Mouse (Mus musculus): Measurements from ENCODE around the gene Cend1.

Gene Cend1

DNA sequence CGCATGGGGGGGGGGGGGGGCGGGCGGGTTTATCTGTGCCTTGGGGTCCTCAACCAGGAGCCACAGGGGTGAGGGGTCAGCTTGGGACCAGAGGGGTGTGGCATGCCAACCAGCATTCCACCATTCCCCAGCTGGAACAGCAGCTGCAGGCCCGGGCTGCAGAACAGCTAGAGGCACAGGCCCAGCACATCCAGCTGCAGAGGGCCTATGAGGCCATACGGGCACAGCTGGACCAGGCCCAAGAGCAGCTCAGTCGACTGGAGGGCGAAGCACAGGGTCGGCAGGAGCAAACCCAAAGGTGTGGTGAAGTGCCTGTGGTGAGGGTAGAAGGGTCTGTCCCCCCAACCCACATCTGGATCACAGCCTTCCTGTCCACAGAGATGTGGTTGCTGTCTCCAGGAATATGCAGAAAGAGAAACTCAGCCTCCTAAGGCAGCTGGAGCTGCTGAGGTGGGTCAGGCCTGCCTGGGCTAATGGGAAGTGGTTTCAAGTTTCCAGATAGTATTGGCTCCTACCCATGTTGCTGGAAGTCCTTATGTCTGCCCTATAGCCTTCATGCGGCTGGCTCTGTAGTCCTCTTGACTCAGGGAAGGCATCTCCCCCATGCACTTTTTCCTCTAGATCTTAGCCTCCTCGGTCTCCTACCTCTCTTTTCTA is 36.2 kb upstream of the Cend1 start:
- CTCF ChIA-PET: interaction anchor here (0.6 kb wide), 1 partner anchor 8 kb away, joined by 3 read pairs; no protein-coding TSS in a partner anchor

DNA sequence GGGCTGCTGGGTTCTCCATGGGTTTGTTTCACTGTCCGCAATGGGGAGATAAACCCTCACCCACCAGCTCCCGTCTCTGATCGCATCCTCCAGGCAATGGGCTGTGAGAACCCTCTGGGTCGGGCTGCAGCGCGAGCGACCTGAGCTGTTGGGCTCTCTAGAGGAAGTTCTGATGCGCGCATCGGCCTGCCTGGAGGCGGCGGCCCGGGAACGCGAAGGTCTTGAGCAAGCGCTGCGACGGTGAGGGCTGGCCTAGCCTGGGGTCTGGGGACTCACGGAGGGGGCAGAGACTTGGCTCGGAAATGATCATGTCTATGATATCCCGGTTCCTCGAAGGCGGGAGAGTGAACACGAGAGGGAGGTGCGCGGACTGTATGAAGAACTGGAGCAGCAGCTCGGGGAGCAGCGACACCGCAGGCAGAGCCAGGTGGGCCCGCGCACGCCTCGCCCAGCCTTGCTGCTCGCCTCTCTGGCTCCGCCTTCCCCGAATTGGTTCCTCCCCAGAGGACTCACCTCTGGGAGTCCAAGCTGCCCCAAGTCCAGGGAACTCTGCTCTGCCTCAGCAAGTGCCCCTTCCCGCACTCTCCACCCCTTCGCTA is 35.4 kb upstream of the Cend1 start:
- CTCF ChIA-PET: no interaction called here

DNA sequence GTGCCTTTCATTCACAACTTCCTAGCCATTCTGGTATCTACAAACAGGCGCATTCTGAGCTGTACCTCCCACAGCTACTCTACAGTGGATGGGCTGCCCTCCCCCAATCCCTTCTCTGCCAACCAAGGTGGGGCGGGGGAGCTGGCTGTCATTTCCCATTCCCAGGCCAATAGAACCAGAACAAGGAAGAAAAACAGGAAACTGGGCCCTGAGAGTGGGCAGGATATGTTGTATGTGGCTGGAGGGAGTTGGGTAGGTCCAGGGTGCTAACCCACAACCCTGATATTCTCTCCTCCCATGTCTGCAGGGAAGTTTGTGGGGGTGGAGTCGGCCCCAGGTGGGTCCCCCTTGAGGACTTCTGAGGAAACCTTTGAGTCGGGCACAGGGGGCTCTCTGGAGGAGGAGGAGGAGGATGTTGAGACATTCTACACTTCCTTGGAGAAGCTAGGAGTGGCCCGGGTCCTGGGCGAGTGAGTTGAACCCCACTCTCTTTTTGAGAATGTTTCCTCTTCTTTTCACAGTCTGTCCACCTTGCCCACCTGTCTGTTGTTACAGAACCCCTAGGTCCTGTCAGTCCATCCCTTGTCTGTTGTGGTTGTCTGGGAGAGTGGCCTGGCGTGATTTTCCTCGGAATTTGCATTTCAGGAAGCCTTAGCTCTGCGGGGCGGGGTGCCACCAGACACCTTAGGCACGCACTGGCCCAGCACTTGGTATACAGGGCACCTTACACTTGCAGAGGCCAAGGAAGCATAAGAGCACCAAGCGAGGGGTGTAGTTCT is 34.7 kb upstream of the Cend1 start:
- CTCF ChIA-PET: no interaction called here

DNA sequence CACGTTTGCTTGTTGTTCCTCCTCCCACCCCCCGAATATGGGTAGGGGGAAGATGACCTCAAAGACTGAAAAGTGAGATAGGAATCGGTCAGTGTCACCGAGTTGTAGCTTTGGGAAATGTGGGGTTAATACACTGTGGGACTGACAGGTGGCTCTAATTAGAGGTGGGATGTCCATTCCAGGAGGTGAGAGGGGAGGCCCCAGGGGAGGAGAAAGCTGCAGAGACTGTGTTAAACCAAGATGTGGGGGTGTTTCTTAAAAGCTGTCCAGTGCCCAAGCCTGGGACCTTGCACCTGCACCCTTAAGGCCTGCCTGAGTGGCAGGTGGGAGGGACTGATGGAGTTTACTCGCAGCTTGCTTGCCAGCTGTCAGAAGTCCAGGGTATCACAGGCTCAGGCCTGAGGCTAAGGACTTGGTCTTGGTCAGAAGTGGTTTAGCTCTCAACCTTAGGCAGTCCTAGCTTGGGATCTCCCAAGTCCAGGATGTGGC is 33.1 kb upstream of the Cend1 start:
- CTCF ChIA-PET: interaction anchor here (0.6 to 0.8 kb wide), 5 partner anchors 9 to 363 kb away, joined by 3 to 8 read pairs (median 3); no protein-coding TSS in a partner anchor

DNA sequence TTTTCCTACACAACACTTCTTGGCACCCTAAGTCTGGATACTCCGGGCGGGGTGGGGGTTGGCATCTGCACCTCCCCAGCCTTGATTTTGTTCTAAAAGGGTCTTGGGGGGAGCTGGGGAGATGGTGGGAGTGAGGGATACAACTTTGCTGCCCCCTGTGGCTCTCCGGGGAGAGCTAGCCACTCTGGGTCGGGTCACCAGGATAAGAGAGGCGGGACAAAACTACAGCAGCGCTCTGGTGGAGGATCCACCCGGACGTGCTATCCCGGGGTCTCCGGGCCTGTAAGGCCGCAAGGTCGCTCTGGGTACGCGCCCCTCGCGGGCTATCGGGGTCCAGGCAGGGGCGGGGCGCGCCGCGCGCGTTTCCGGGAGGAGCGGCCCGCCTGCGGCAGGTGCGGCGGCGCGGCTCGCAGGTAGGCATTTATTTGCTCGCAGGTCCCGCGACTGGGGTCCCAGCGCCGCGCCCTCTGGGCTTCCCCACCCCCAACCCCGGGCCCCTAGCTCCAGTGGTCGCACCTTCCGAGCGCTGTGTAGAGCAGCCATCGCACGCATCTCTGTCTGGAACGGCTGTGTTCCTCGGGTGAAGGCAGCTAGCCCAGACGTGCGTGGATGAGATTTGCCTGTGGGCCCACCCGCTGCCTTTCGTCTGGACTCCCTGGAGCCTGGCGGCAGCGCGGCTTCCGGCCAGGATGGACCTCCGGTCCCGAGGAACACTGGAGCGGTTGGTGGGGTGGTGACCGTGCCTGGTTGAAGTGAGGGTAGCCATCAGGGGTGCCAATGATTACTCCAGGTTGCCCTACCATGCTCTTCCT is 32.4 kb upstream of the Cend1 start:
- CTCF ChIA-PET: interaction anchor here (0.6 to 0.9 kb wide), 4 partner anchors 8 to 362 kb away, joined by 3 to 6 read pairs (median 4); no protein-coding TSS in a partner anchor

- CTCF ChIA-PET: interaction anchor here (0.6 kb wide), 1 partner anchor 276 kb away, joined by 3 read pairs; no protein-coding TSS in a partner anchor
These were observed 31.3 kb upstream of the Cend1 start, which contains the start of gene Cracr2b for GRCm38 (mm10) chr7:141460391-141461113. Gene Cracr2b, plus strand, starts transcription at chr7:141461094.

DNA sequence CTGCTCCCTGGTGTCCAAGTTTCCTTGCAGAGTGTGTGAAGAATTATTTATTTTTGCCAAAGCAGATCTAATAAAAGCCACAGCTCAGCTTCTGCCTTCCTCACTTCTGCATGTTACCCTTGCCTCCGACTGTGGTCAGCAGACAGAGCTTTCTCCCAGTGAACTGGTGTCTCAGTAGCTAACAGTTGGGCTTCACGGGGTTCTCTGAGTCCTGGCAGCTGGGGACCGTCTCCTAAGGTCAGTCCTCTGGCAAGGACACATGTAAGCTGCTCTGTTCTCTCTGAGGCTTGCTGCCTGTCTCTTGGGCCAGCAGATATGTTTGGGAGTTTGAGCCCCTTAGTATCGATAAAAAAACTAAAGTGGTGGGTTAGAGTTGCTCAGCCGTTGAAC is 30.7 kb upstream of the Cend1 start:
- CTCF ChIA-PET: interaction anchor here (0.6 to 1.2 kb wide), 2 partner anchors 8 to 275 kb away, joined by 3 read pairs; no protein-coding TSS in a partner anchor

GRCm38 (mm10) chr7:141459301-141459711 is 30.0 kb upstream of the Cend1 start:
- CTCF ChIA-PET: interaction anchor here (1.2 kb wide), 1 partner anchor 9 kb away, joined by 3 read pairs; no protein-coding TSS in a partner anchor

DNA sequence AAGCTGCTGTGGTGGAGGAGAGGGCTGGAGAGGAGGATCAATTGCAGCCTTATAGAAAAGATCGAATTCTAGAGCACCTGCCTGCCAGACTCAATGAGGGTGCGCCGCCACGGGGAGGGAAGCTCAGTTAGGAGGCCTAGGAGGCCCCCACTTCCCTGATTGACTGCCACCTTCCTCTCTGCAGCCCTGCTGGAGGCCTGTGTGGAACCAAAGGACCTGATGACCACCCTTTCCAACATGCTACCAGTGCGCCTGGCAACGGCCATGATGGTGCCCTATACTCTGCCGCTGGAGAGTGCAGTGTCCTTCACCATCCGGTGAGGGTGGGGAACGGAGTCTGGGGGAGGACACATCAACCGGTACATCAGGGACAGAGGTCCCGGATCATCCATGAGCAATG is 29.4 kb upstream of the Cend1 start:
- CTCF ChIA-PET: interaction anchor here (0.7 to 1.2 kb wide), 4 partner anchors 10 to 64 kb away, joined by 3 to 6 read pairs (median 5); no protein-coding TSS in a partner anchor

DNA sequence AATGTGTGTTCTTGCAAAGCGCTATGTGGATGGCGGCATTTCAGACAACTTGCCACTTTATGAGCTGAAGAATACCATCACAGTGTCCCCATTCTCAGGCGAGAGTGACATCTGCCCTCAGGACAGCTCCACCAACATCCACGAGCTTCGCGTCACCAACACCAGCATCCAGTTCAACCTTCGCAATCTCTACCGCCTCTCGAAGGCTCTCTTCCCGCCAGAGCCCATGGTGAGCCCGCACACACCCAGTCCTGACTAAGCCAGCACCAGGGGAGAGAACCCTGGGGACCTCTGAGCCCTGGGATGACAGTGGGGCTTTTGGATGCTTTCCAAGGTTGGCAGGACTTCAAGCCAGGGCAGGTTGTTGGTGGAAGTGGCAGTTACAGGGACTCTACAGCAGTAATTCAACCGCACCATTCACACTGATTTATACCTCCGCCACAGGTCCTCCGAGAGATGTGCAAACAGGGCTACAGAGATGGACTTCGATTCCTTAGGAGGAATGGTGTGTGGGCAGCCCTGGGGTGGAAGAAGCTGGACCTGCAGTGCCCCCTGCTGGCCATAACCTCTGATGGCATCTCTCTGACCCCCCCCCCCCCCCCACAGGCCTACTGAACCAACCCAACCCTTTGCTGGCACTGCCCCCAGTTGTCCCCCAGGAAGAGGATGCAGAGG is 28.8 kb upstream of the Cend1 start:
- CTCF ChIA-PET: interaction anchor here (0.7 to 1.0 kb wide), 4 partner anchors 8 to 64 kb away, joined by 3 to 6 read pairs (median 5); no protein-coding TSS in a partner anchor

- CTCF ChIA-PET: no interaction called here
These were observed 27.9 kb upstream of the Cend1 start for GRCm38 (mm10) chr7:141457236-141457635.

GRCm38 (mm10) chr7:141456739-141457138 is 27.4 kb upstream of the Cend1 start:
- CTCF ChIA-PET: no interaction called here

DNA sequence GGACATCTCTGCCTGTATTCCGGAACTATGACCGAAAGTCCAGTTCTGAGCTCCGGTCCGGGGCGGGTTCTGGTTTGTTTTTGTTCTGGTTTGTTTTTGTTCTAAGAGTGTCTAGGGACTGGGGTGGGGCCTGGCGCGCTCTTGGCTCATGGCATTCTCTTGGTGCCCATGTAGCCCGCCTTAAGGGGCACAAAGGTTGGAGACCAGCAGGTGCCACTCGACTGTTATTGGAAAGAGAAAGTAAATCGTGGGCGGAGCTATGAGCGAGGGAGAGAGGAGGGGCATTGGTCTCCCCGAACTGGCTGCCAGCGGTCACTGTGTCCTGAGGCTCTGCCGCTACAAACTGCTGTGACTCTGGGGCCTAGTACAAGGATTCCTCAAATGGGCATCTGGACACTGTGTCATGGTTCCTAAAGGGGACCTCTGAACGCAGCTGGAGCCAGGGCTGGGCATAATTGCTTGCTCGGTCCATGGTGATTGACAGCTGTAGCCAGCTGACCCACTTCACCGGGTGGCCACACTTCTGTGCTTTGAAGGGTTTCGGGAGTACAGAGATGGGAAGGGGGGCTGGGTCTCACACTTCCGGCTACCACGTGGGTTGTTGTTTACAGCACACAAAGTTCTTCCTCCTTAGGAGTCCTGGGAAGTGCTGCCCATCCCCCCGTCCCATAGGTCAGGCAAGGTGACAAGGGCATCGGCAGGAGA is 26.5 kb upstream of the Cend1 start:
- CTCF ChIA-PET: interaction anchor here (0.8 to 1.2 kb wide), 2 partner anchors 13 to 70 kb away, joined by 3 to 4 read pairs; no protein-coding TSS in a partner anchor

GRCm38 (mm10) chr7:141454967-141455551 is 25.8 kb upstream of the Cend1 start, which contains the start of gene Pnpla2:
Gene Pnpla2, plus strand, starts transcription at chr7:141455198.
- CTCF ChIA-PET: interaction anchor here (0.6 to 1.2 kb wide), 2 partner anchors 12 to 498 kb away, joined by 4 read pairs; no protein-coding TSS in a partner anchor

DNA sequence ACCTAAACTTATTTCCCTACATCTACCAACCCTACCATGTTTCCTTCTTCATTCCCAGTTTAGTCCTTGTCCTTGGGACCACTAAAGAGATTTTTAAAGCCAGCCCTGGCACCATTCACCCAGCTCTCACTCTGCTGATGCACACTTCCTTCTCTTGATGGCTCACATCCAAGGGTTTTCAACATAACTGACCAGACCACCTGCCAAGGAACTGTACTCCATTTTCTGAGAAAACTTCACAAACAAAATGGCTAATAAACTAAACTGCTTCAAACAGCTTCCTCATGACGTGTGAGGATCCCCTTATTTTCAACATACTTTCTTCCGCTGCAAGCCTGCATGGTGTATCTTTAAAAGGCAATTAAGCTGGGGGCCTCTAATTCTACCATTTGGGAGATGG is 24.3 kb upstream of the Cend1 start:
- CTCF ChIA-PET: interaction anchor here (0.5 kb wide), 1 partner anchor 8 kb away, joined by 3 read pairs; no protein-coding TSS in a partner anchor

GRCm38 (mm10) chr7:141451928-141452327 is 22.6 kb upstream of the Cend1 start:
- CTCF ChIA-PET: no interaction called here

GRCm38 (mm10) chr7:141447110-141447991 is 18.1 kb upstream of the Cend1 start, which contains the start of gene Rplp2:
Gene Rplp2, plus strand, starts transcription at chr7:141447370.
- CTCF ChIA-PET: interaction anchor here (0.6 to 1.6 kb wide), 6 partner anchors 9 to 1017 kb away, joined by 3 to 4 read pairs (median 4); no protein-coding TSS in a partner anchor
